Mouse (Mus musculus) olfactory bulb, adult 2 months (tissue): ENCODE measurements at regions not wholly inside any gene's neighbourhood (a gene's known extent, or its start where the extent isn't known, plus 50 kb on each side); places are given as distances from the start of the nearest gene placed in this dataset.

Source experiments
- CTCF ChIP-seq: fragments of 200-500 bp; IDR thresholded peaks from 2 replicates; pipeline ENCODE4 v1.5.1; 2012; ENCODE audit warnings: low read depth, mild to moderate bottlenecking, low read length, moderate library complexity; ENCODE audit not compliant: insufficient read depth
- POLR2A ChIP-seq: fragments of 200-500 bp; IDR thresholded peaks from 2 replicates; pipeline ENCODE4 v1.6.1; 2012; ENCODE audit warnings: mild to moderate bottlenecking, low read depth, low read length, moderate library complexity; ENCODE audit not compliant: insufficient read depth

DNA sequence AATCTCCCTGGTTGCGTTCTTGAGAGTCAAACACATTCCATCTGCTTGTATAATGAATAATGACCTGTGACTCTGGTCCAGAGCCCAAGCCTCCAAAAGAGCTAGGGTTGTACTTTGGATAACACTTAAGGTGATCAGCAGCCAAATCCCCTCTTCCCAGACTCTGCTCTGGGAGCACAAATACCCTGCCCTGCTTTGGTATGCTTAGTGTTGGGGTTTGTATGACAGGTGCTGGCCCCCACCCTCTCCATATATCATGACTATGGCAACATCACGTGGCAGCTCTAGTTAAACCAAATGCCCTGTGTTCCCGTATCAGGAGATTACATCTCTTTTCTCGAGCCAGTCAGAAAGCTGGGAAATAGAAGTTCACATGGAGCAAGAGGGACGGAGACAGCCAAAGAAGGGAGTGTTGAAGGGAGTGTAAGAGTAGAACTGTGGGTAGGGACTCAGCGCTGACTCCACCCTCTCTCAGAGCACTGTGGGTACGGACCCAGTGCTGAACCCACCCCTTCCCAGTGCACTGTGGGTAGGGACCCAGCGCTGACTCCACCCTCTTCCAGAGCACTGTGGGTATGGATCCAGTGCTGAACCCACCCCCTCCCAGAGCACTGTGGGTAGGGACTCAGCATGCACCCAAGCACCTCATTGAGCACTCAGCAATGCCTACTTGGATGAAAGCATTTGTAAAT lies 387.4 kb upstream of the Kazn start:
- TF ChIP-seq CTCF (no peak), POLR2A (no peak)
